Mouse (Mus musculus): ENCODE measurements around the gene Cadm4. TPM values are rescaled to one million over a fixed set of nuclear protein-coding genes. Genes with fewer than 3 reads are reported as not detected.

Gene Cadm4
- polyA plus RNA-seq, 1 experiment from 2014 or later: 67.8 TPM

DNA sequence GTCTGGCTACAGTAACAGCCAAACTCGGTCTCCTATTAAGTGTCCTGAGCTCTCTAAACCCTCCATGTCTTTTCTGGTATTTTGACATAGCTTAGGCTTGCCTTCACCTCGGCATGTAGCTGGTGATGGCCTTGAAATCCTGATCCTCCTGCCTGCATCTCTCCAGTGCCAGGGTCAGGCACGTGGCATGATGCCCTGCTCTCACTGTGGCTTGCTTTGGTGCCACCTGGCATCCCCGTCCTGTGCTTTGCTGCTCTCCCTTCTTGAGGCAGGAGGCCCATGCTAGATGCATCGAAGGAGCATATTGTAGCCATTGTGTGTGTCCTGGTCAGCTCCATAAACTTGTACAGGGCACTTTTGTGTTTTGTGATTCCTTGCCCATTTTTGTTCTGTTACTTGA lies 55.8 kb downstream of the Cadm4 start:
- no peak for ATAC-seq
- WGBS: 80% methylated on average over 5 of the region's 5 CpGs
- Histone ChIP-seq H3K4me1 (replicated peaks) (peaks cover 35% of the 10 kb centered on the region), H3K27ac (no peak overlapping the region), H3K9ac (replicated peaks) (0 out of 2 replicates have a peak overlapping the region, but pooled peaks have one; percentile 19), H3K9me3 (no peaks in the 10 kb centered on the region), H3K4me3 (replicated peaks) (no peak overlapping the region), H3K27me3 (peaks cover 11% of the 10 kb centered on the region), H3K36me3 (peaks cover 43% of the 10 kb centered on the region), H3K4me2 (replicated peaks) (no peak overlapping the region)

- Histone ChIP-seq H3K4me1 (replicated peaks) (peaks cover 30% of the 10 kb centered on the region), H3K36me3 (peaks cover 41% of the 10 kb centered on the region), H3K27me3 (peaks cover 8% of the 10 kb centered on the region), H3K4me3 (replicated peaks) (no peak overlapping the region), H3K9ac (replicated peaks) (no peak overlapping the region), H3K4me2 (replicated peaks) (no peak overlapping the region), H3K9me3 (no peaks in the 10 kb centered on the region), H3K27ac (no peak overlapping the region)
- no peak for ATAC-seq
- 46% methylated on average over 5 of the region's 5 CpGs for WGBS
Observed at GRCm38 (mm10) chr7:24538154-24538553, 56.3 kb downstream of the Cadm4 start.

- H3K4me1 ChIP-seq (replicated peaks): peaks cover 25% of the 10 kb centered on the region
- H3K36me3 ChIP-seq: peaks cover 36% of the 10 kb centered on the region
- H3K4me3 ChIP-seq (replicated peaks): no peak overlapping the region
- no peaks in the 10 kb centered on the region for H3K9me3 ChIP-seq
- H3K4me2 ChIP-seq (replicated peaks): no peak overlapping the region
- peaks cover 2% of the 10 kb centered on the region; the same call in 1 of the 2 replicates for H3K27me3 ChIP-seq
- no peak overlapping the region for H3K9ac ChIP-seq (replicated peaks)
- 0 out of 2 replicates have a peak, but pooled peaks have one; percentile 1 for ATAC-seq
- no peak overlapping the region for H3K27ac ChIP-seq
- WGBS: 80% methylated on average over 5 of the region's 5 CpGs
Observed at GRCm38 (mm10) chr7:24538701-24539100, 56.9 kb downstream of the Cadm4 start.

DNA sequence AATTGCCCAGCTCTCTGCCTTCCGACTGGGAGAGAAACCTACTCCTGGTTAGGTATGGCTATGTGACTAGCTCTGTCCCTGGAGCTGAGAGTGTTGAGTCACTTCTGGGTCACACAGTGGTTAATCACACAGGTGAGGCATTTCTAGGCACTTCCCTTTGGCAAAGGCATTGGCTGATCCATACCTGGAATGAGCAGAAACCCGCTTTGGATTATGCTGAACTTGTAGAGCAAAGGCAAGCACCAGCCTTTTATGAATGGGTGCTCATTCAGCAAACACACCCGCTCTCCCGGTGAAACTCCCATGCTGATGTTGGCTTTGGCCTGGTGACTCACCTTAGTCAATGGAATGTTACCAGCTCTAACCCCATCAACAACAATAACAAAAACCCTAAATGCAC lies 57.9 kb downstream of the Cadm4 start:
- peaks cover 26% of the 10 kb centered on the region for H3K36me3 ChIP-seq
- H3K27ac ChIP-seq: no peak overlapping the region
- no peaks in the 10 kb centered on the region for H3K27me3 ChIP-seq
- H3K9ac ChIP-seq (replicated peaks): no peak overlapping the region
- H3K4me2 ChIP-seq (replicated peaks): no peak overlapping the region
- WGBS: 95% methylated on average over 4 of the region's 4 CpGs
- no peaks in the 10 kb centered on the region for H3K9me3 ChIP-seq
- ATAC-seq: no peak
- peaks cover 15% of the 10 kb centered on the region for H3K4me1 ChIP-seq (replicated peaks)
- H3K4me3 ChIP-seq (replicated peaks): no peak overlapping the region

DNA sequence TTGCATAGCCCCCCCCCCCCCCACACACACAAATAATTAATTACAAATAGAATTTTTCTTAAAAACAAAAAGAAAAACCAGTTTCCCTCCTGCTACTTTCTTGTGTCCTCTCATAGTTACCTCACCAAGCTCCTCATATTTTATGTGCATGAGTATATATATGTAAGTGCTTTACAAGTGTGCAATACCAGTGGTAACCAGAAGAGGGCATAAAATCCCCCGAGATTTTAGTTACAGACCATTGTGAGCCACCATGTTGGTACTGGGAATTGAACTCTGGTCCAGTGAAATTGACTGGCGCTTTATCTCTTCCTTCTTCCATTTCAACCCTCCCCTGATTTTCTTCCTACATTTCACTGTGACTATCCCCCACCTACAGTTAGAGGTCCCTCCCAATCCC lies 62.7 kb downstream of the Cadm4 start:
- Histone ChIP-seq H3K9ac (replicated peaks) (no peak overlapping the region), H3K9me3 (no peaks in the 10 kb centered on the region), H3K4me3 (replicated peaks) (no peak overlapping the region), H3K4me1 (replicated peaks) (peaks cover 18% of the 10 kb centered on the region), H3K27me3 (no peaks in the 10 kb centered on the region), H3K27ac (no peak overlapping the region), H3K36me3 (peaks cover 8% of the 10 kb centered on the region), H3K4me2 (replicated peaks) (no peak overlapping the region)
- ATAC-seq: no peak
- WGBS: 87% methylated on average over 2 of the region's 2 CpGs

DNA sequence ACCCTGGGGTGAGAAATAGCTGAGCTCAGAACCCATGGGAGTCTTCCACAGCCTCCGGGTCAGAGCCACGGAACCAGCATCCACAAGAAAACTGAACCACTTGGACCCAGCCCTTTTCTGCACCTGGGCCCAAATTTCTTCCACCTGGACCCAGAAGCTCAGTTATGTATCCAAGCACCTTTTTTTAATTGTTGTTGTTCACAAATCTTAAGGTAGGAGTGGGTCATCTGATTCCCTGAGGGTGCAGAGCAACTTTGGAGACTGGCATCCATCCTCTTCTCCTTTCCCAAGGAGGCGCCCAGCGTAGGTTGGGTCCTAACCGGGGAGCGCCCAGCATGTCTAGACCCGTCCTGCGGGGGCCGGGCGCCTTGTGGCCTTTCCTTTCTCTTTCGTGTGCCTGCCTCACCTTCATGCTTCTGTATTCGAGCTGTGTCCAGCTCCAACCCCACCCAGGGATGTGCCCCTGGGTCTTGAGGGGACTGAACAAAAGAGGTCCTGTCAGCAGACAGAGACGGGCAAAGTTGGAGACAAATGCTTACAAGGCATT lies 64.3 kb downstream of the Cadm4 start, which contains the start of the genes Pinlyp and Xrcc1:
Gene Pinlyp (minus strand): TSS at position 51 of the 547 bp plus-strand sequence.
Gene Xrcc1 (plus strand): TSS at position 222 of the 547 bp plus-strand sequence.
- Histone ChIP-seq H3K4me1 (replicated peaks) (peaks cover 18% of the 10 kb centered on the region), H3K27me3 (no peaks in the 10 kb centered on the region), H3K9ac (replicated peaks) (peak within 1 kb of the TSS; percentile 79), H3K4me2 (replicated peaks) (peak within 1 kb of the TSS; percentile 75), H3K4me3 (replicated peaks) (peak within 1 kb of the TSS; percentile 82), H3K36me3 (peaks cover 13% of the 10 kb centered on the region), H3K27ac (peak within 1 kb of the TSS; percentile 64), H3K9me3 (no peaks in the 10 kb centered on the region)
- ATAC-seq: peak; percentile 18; the same call in 1 of the 2 replicates
- 38% methylated on average over 13 of the region's 13 CpGs for WGBS

DNA sequence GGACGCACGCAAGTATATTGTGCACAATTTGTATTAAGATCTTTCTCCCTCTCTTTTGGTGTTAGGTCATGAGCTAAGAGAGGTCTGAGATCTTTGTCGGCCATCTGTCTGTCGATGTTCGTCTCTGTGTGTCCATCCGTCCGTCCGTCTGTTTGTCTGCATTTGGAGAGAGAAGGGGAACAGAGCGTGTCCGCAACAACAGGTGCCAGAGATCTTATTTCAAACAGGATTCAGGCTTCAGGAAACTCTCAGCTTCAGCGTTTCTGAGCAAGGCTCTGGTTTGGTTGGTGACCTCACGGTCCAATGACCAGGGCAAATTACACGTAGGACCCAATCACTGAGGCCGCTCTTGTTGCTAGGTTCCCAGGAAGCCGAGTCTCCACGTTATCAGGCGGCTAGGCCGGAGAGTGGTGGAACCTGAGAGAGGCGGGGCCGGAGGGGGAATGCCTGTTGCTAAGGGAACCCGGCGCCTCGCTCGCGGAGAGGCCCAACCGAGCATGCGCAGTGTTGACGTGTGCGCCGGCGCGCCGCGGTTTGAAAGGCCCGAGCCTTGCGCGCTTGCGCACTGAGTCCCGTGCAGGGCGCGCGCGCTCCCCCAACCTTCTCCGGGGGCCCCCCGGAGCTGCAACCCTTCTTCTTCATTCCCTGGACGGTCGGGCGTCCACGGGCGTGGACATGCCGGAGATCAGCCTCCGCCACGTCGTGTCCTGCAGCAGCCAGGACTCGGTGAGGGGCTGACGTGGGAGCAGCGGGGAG lies 65.0 kb downstream of the Cadm4 start:
- H3K27me3 ChIP-seq: no peaks in the 10 kb centered on the region
- peak overlapping the region; percentile 75 for H3K4me2 ChIP-seq (replicated peaks)
- peaks cover 13% of the 10 kb centered on the region for H3K36me3 ChIP-seq
- no peaks in the 10 kb centered on the region for H3K9me3 ChIP-seq
- peaks cover 18% of the 10 kb centered on the region for H3K4me1 ChIP-seq (replicated peaks)
- H3K9ac ChIP-seq (replicated peaks): peak overlapping the region; percentile 79
- WGBS: under 1% methylated on average over 57 of the region's 57 CpGs
- H3K27ac ChIP-seq: peak overlapping the region; percentile 64
- peak overlapping the region; percentile 82 for H3K4me3 ChIP-seq (replicated peaks)
- ATAC-seq: peak; percentile 98

DNA sequence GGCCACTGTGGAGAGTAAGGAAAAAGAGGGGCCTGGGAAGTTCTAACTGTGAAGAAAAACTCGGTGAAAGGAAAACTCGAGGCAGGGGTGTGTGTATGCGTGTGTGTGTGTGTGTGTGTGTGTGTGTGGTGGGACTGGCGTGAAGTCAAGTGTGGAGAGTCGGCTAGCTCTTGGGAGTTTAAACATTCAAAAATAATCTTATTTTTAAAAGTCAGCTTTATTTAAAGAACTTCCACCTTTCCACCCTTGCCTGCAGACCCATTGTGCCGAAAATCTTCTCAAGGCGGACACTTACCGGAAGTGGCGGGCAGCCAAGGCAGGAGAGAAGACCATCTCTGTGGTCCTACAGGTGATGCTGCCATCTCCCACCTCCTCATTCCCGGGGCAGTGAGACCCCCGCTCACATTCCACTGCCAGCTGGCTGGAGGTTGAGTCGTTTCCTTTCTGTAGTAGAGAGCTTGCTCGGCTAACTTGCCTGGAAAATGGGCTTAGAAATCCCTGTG lies 65.8 kb downstream of the Cadm4 start:
- Histone ChIP-seq H3K9ac (replicated peaks) (peak overlapping the region; percentile 79), H3K4me2 (replicated peaks) (peak overlapping the region; percentile 75), H3K27ac (peak overlapping the region; percentile 64; the same call in 1 of the 2 replicates), H3K9me3 (no peaks in the 10 kb centered on the region), H3K4me3 (replicated peaks) (peak overlapping the region; percentile 82), H3K36me3 (peaks cover 19% of the 10 kb centered on the region), H3K4me1 (replicated peaks) (peaks cover 18% of the 10 kb centered on the region), H3K27me3 (no peaks in the 10 kb centered on the region)
- ATAC-seq: no peak
- 31% methylated on average over 13 of the region's 13 CpGs for WGBS

DNA sequence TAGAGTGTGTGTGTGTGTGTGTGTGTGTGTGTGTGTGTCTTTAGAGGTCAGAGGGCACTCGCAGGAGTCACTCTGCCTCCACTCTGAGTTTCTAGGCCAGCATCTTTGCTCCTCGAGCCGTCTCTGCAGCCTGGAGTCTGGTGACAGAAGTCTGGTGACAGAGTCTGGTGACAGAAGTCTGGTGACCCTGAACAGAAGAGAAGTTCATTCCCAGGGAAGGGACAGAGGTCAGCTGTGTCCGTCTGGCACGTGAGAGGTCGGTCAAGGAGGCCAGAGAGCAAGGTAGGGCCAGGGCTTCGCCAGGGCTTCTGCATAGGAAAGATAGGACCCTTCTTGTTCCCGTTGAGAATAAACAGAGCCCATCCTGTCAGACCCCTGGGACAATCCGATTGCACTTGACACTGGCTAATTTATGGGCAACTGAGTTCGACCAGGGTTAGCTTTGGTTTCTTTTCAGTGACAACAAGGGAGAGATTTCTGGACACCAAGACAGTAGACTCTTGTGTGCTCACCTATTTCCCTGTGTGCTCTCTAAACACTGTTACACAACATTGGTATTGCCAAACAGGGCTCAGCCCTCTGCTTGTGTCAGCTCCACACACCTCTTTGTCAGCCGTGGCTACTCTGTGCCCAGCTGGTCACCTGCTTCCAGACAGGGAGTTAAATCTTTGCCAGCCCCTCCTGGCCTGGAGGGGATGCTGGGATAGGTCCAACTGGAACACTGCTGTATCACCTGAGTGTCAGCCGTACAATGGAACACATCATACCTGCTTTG lies 70.3 kb downstream of the Cadm4 start:
- H3K4me2 ChIP-seq (replicated peaks): no peak overlapping the region
- no peak for ATAC-seq
- H3K4me1 ChIP-seq (replicated peaks): peaks cover 9% of the 10 kb centered on the region
- 91% methylated on average over 12 of the region's 12 CpGs for WGBS
- no peaks in the 10 kb centered on the region for H3K27me3 ChIP-seq
- H3K36me3 ChIP-seq: peaks cover 45% of the 10 kb centered on the region
- H3K9me3 ChIP-seq: no peaks in the 10 kb centered on the region
- no peak overlapping the region for H3K9ac ChIP-seq (replicated peaks)
- no peak overlapping the region for H3K27ac ChIP-seq
- no peak overlapping the region for H3K4me3 ChIP-seq (replicated peaks)

Data from midbrain, embryonic 13.5 days (tissue).